Mouse (Mus musculus): ENCODE measurements around the gene Hoxc9.

Gene Hoxc9

DNA sequence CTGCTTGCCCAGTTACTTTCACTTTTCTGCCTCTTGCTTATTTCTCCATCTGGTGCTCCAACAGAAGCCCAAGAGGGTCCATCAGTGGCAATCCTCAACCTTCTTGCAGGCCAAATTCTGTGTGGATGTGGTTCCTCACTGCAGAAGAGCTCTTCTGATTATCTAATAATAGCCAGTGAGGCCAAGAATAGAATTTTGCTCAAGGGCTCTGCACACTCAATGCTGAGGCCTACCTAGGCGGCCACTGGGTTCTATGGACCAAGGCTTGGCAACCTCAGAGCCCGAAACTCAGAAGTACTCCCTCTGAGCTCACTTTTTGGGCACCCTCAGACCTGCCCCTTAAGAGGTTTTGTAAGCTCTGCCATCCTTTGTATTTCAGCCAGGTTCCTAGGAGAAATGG lies 25.1 kb downstream of the Hoxc9 start:
- DNase-seq: no peak

DNA sequence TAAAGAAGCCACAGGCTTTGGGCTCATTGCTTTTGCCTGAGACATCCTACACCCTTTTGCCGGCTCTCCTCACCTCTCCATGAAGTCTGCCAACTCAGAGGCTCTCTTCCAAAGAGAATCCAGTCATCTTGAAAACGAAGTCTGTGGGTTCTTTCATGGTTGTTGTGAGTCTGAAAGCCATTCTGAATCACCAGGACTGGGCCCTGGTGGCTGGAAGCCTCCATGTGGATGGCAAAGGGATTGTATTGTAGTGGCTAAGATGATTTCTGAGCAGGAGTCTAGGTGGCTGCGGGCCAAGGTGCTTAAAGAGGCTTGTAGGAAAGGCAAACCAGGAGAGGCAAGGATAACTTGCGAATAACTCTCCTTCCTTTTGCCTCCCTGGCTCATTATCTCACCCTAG lies 25.9 kb downstream of the Hoxc9 start:
- no peak for DNase-seq

DNA sequence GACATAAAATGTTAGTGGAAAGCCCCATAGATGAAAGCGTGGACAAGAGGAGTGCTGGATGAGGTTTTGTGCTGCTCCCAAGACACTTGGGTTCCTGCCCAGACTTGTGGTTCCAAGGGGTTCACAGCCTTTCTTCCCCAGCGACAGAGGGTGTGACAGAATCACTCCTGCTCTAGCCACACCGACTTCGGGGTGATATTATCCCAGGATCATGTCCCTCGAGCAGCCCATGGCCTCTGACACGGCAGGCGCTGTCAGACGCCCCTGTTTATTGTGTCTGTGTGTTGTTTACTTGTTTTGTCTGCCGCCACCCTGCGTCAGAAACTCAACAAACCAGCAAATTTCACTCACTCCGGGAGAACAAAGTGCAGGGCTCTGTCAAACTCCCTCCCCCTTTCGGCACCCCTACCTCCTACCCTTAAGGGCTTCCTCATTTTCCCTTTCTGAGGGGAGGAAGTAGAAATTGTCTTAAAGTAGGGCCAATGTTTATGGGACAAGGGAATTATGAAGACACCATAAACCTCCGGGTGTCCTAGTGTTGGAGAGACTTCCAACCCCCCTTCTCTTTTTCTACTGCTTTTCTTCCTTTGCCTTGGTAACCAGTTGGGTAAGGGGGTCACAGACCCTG lies 26.7 kb downstream of the Hoxc9 start:
- DNase-seq: no peak

DNA sequence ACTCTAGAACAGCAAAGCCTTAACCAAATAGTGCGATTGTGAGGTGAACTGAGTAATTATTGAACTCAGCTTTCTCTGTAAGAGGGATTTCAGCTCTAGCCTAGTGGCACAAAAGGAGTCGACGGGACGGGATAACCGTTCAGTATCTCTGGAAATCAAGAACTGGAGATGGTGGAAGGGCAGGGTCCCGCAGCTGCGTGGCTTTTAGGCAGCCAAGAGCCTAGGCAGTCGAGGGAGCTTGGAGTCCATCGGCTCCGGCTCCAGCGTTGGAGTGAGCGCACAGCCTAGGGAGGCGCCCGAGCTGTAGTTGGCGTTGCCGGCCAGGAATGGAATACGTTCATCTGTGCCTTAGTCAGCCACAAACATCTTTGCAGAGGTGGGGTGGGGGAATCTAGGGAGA lies 29.1 kb downstream of the Hoxc9 start:
- no peak for DNase-seq

DNA sequence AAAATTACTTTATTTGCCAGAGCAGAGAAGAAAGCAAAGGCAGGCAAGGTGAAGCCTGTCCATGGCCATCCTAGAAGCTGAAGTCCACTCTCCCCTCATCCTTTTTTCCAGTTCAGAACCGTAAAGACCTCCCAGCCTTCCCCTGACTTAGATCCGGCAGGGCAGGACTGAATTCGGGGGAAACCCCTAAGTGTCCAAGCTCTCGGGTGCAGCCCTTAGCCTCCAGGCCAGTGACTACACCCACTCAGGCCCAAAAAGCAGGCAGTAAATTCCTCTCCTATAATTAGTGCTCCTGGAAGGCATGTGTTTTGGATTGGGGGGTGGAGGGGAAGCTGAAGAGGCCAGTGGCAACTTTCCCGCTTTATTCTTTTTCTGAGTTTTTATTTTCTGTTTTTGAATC lies 29.6 kb downstream of the Hoxc9 start:
- DNase-seq: no peak

DNA sequence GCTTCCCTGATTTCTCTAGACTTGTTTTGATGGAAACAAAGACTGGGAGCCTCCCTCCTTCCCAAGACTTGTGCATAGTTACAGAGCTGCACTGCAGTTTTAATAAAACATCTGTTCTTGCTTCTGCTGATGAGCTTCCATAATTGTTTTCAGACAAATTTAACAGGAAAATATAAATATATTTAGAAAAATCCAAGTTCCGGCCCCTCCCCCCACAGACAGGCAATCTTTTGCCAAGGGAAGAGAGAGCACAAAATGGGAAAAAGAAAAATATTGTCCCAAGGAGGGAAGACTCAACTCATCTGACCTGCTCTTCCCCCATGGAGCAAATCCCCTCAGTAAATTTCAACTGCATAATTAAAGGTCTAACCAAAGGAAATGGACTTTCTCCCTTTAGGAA lies 30.1 kb downstream of the Hoxc9 start:
- DNase-seq: no peak

DNA sequence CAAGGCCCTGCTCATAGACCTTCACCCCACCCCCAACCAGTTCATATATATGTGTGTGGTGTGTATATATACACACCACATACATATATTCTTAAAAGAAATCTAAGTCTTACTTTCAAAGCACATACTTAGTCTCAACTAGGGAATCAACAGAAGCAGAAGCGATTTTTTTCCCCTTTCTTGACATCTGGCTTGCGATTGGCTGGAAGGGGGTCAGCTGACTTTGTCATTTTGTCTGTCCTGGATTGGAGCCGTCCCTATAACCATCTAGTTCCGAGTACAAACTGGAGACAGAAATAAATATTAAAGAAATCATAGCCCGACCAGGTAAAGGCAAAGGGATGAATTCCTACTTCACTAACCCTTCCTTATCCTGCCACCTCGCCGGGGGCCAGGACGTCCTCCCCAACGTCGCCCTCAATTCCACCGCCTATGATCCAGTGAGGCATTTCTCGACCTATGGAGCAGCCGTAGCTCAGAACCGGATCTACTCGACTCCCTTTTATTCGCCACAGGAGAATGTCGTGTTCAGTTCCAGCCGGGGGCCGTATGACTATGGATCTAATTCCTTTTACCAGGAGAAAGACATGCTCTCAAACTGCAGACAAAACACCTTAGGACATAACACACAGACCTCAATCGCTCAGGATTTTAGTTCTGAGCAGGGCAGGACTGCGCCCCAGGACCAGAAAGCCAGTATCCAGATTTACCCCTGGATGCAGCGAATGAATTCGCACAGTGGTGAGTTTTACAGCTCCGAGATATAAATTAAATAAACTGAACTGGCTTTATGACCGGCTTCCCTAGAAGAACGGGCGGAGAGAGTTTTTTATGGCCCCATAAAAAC lies 33.2 kb downstream of the Hoxc9 start:
- no peak for DNase-seq

DNA sequence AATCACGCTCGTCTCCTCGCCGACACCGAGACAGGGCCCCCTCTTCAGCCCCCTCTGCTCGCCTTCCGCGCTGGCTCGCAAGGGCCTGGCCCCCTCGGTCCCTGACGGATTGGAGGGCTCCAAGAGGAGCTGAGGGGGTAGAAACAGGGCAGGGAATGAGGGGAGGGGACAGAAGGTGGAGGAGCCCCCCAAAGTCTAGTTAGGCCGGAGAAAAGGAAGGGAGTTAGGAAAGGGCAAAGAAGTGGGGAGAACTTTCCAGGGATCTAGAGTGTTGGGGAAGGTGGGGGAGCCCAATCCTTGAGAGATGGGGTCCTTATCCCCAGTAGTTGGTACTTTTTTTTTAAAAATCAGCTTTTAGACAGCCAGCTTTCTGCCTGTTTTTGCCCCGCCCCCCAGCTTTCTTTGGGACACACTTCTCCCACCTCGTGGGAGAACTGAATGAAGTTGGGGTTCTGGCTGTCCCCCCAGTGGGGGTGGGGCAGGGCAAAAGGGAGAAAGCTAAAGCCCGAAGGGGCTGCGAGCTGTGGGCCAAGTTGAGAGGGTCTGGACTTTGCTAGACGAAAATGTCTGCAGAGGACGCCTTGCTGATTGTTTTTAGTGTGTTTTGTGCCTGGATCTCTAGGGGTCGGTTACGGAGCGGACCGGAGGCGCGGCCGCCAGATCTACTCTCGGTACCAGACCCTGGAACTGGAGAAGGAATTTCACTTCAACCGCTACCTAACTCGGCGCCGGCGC lies 34.0 kb downstream of the Hoxc9 start:
- no peak for DNase-seq

DNA sequence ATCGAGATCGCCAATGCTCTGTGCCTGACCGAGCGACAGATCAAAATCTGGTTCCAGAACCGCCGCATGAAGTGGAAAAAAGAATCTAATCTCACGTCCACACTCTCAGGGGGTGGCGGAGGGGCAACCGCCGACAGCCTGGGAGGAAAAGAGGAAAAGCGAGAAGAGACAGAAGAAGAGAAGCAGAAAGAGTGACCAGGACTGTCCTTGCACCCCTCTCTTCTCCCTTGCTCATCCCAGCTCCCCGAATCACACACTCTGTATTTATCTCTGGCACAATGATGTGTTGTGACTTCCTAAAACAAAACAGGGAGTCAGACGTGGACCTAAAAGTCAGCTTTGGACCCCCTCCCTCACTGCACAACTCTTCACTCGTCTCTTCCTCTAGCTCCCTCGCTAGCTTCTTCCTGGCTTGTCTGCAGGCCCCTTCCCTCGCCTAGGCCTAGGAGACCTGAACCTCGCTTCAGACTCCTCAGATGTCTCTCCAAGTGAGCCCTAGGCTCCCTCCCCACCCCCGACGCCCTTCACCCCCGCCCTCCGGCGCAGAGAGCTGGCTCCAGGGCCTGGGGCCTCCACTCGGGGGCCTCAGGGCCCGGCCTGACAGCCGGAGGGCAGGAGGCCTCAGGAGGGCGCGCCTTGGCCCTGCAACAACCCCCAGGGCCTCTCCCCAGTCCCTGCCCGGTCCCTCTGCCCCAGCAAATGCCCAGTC lies 34.8 kb downstream of the Hoxc9 start:
- DNase-seq: no peak

DNA sequence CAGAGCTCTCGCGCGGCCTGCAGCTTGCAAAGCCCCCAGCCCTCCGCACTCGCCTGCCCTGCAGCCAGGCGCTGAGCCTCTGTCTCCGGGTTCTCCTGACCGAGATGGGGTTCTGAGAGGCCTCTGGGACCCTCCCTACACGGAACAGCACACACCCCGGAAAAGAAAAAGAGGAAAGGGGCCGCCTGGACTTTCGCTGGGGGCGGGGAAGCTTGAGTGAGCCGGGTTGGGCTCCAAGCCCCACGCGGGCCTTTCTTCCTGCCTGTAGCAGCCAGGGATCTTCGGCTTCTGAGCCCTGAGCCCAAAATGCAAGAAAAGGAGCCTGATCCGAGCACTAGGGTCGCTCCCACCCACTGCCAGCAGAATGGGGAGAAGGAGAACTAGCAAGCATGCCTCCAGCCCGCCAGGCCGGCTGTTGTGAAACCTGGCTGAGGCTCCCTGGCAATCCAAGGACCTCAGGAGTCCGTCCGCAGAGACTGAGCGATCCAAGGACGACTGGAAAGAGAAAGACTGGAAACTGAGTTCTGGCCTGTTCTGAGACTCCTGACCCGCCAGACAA lies 35.8 kb downstream of the Hoxc9 start:
- no peak for DNase-seq

DNA sequence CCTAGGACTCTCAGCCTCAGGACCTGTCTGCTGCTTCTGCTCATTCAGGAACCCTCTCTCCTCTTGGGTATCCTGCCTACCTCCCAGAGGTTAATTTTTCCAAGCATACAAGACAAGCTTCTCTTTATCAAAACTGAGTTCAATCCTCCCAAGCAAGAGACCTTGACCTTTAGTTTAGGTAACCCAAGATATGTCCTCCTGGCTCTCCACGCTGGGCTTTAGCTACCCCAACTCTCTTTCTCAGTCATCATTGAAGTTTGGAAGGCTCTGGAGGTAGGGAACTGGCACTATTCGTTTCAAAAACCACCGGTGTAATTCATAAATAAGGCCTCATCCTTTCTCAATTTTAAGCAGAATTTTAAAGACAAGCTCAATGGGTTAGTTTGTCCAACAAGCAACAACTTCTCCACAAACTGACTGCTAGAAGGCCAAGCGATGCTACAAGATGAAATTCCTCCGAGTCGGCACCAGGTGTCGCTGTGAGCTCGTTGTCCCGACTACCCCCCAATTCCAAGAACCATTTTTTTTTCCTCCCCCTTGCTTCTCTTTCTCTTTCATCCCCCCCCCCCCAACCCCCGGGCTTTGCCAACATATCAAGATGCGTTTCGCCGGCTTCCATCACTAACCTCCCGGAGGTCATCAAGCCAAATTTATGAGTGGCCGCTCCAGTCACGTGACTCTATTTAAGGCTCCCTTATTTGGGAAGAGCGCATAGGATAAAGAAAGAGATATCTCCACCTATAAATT lies 37.2 kb downstream of the Hoxc9 start:
- peak in 1 of 2 experiments; percentile 35 for DNase-seq

DNA sequence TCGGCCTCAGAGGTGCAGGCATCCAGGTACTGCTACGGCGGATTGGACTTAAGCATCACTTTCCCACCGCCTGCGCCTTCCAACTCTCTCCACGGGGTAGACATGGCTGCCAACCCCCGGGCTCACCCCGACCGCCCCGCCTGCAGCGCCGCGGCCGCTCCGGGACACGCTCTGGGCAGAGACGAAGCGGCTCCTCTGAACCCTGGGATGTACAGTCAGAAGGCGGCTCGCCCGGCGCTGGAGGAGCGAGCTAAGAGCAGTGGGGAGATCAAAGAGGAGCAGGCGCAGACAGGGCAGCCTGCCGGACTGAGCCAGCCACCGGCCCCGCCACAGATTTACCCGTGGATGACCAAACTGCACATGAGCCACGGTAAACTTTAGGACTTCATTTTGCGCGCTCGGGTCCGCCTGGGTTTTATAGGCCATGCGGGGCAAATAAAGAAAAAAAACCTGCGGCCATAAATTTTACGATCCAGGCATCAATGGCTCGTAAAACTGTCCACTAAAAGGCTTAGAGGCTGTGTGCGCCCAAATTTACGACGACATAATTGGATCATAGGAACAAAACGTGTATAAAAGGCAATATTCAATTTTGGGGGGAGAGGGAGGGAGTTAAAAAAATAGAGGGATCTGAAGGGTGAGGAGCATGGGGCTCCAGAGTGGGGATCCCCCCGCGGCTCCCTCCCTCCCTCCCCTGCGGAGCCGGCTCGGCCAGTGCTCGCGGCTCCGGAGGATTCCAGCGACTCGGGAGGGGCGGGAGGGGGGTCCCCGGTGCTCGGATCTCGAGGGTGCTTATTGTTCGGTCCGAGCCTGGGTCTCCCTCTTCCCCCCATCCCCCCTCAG lies 38.1 kb downstream of the Hoxc9 start:
- DNase-seq: no peak

DNA sequence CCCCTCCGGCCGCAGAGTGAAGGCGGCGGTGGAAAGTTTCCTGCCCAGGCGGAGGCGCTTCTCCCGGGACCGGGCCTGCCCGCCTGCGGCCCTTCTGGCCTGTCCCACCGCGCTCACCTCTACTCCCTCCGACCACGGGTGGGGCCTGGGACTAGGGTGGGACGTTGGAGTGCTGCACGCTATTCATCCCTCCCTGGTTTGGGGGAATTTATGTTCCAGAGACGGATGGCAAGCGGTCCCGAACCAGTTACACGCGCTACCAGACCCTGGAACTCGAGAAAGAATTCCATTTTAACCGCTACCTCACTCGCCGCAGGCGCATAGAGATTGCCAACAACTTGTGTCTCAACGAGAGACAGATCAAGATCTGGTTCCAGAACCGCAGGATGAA lies 38.8 kb downstream of the Hoxc9 start:
- DNase-seq: no peak

DNA sequence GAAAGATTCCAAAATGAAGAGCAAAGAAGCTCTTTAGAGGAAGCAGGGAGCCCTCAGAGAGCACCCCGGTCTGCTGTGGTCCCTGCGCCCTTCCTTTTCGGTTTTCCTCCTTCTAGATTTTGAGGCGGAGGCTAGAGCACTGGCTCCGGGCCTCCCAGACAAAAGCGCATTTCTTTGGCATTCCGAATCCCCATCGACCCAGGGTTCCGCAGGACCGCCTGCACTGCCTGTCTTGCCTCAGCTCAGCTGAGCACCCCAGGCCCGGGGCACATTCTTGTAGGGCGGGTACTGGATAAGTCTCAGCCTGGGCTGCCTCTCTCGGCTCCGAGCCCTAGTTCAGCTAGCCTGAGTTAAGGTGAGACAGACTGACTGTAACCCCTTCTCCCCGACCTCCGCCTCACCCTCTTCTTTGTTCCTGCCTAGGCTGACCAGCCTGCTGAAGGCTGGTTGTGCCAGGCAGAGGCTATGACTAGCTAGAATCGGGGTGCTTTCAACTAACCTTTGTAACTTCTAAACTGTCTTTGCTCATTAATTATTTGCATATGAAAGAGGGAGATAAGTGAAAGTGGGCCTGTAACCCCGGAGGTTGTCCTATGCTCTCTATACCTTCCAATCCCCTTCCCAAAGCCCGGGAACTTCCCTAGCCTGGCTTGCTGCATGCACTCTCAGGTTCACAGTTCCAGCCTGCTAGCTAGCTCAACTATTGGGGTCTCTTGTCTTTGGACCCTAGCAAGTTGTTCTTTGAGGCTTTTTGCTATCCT lies 39.3 kb downstream of the Hoxc9 start:
- DNase-seq: no peak

DNA sequence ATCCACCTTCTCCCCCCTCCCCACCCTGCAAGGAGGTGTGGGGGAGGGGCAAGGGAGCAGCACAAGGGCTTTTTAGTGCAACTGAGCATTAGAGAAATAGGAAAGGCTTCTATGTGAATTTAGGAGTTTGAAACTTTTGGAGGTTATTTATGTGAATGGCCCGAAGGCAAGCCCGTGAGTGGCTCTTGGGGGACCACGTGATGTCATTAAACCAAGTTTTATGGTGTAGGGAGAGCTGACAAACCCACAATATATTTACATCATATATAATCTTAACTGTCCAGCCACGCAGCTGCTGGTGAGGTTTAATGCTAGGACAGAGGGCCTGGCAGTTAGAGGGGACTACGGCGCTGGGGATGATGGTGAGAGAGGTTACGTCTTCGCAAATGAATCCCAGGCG lies 42.4 kb downstream of the Hoxc9 start, which contains the start of gene Hoxc4:
Gene Hoxc4 (plus strand): TSS at position 299 of the 400 bp plus-strand sequence.
- no peak for DNase-seq

DNA sequence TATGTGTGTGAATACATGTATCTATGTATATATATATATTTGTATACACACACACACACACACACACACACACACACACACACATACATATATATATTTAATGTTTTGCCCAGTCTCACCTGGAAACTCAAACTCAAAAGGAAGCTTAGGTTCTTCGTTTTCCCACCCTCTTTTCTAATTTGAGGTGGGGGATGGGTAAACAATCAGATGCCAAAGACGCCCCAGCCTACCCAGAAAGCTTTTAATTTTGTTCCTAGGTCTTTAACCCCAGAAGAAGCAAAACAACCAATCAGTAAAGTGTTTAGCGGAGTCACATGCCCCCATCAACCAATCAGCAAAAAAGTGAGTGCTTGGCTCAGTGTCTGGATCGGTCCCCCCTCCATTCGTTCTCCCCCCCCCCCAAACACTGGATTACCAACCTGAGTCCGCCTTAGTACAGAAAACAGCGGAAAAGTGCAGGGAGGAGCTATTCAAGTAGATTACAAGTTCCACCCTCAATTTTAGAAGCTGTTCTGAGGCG lies 44.7 kb downstream of the Hoxc9 start:
- no peak for DNase-seq

DNA sequence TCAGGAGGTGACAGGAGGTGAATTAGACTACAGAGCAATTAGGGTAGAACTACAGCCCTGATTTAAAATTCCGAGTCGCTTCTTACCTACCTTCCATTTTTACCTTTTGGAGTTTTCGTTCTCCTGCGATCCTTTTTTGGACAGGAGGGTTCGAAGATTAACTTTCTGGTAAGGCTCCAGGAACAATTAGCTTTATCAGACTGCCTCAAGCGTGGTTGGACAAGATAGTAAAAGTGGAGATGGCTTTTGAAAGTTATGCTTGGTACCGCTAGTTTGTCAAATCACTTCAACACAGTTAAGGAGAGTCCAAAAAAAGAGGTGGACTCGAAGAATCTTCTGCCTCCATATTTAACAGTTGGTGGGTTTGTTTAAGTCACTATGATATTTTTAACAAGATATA lies 45.3 kb downstream of the Hoxc9 start:
- DNase-seq: no peak

DNA sequence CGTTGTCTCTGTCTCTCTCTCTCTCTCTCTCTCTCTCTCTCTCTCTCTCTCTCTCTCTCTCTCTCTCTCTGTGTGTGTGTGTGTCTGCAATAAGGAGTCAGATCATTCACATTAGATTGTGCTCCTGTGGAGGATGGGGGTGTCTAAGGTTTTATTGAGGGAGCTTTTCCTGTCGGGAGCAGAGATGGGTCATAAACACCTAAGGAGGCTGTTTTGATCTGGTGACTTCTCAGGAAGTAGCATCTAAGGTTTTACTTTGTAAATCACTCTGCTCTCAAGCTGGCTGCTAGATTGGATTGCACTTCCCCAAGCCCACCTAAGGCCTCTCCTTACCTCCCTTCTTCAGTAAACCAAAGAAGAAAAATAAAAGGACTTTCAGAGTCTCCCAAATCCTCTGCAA lies 47.9 kb downstream of the Hoxc9 start:
- no peak for DNase-seq

DNA sequence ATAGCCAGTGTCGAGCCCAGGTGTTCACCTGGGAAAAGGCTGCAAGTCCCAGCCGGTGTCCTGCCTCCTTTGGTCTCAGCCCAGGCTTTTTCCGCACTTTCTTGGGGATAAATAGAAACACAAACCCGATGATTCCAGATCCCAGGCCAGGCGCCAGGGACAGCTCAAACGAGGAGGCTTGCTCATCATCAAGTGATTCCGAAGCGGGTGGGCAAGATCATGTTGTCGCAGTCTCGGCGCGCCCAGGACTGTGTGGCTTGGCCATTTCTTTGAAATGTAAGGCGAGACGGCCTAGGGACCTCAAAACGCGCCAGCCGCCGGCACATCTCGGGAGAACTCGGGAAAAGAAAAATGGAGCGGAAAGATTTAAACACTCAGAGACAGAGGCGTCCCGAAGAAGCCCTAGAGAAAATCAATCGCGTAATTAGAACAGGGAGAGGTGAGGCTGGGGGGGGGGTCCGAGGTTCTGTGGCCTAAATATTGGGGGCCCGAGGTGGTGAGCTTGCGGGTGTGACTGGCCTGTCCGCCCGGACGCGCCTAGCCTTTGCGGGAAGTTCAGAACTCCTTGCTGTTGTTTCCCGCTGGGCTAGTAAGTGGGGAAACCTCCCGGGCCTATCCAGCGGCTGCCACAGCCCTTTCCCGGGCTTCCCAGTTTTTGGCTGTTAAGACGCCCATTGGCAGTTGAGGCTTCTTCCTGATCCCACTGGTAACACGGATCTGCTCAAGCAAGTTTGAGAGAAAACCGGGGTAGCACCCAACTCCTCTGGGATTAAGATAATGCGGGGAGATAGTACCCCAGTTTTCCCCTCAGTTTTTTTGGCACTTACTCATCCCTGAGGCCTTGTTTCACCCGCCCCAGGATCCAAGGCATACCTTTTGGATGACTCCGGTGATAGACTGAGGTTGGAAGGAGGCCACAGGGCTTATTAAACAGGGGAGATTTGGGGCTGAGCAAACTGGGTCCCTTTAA lies 51.3 kb downstream of the Hoxc9 start:
- no peak for DNase-seq

All from spleen, adult 18-20 months (tissue).